Mouse (Mus musculus) frontal cortex, adult (tissue): ENCODE measurements around the gene Utrn.

Source experiments
- ATAC-seq: cut with Nextera tagmentation; 2 replicates; pipeline ENCODE4 v1.9.2; 2017; ENCODE audit warnings: mild to moderate bottlenecking, moderate library complexity, mixed read lengths; ENCODE audit not compliant: low TSS enrichment

The Utrn gene

GRCm38 (mm10) chr10:12731459-12731858 is 137.7 kb downstream of the Utrn start:
- ATAC-seq: no peak

GRCm38 (mm10) chr10:12729635-12730034 is 139.5 kb downstream of the Utrn start:
- no peak for ATAC-seq

- no peak for ATAC-seq
Observed at GRCm38 (mm10) chr10:12729033-12729432, 140.1 kb downstream of the Utrn start.

GRCm38 (mm10) chr10:12727881-12728280 is 141.3 kb downstream of the Utrn start:
- ATAC-seq: no peak

- peak; percentile 85 for ATAC-seq
Observed at GRCm38 (mm10) chr10:12726041-12726608, 143.0 kb downstream of the Utrn start.

- no peak for ATAC-seq
Observed at GRCm38 (mm10) chr10:12724247-12725001, 144.7 kb downstream of the Utrn start.

- ATAC-seq: no peak
Observed at GRCm38 (mm10) chr10:12723269-12723668, 145.9 kb downstream of the Utrn start.

- no peak for ATAC-seq
Observed at GRCm38 (mm10) chr10:12722111-12722510, 147.1 kb downstream of the Utrn start.

GRCm38 (mm10) chr10:12718386-12718785 is 150.8 kb downstream of the Utrn start:
- no peak for ATAC-seq

GRCm38 (mm10) chr10:12717381-12717780 is 151.8 kb downstream of the Utrn start:
- no peak for ATAC-seq

- ATAC-seq: no peak
Observed at GRCm38 (mm10) chr10:12716657-12717327, 152.4 kb downstream of the Utrn start.

- ATAC-seq: no peak
Observed at GRCm38 (mm10) chr10:12713236-12713855, 155.8 kb downstream of the Utrn start.

GRCm38 (mm10) chr10:12711332-12711831 is 157.8 kb downstream of the Utrn start:
- no peak for ATAC-seq

GRCm38 (mm10) chr10:12706516-12706915 is 162.6 kb downstream of the Utrn start:
- ATAC-seq: no peak

- no peak for ATAC-seq
Observed at GRCm38 (mm10) chr10:12705990-12706389, 163.2 kb downstream of the Utrn start.

- ATAC-seq: no peak
Observed at GRCm38 (mm10) chr10:12704290-12704689, 164.9 kb downstream of the Utrn start.

GRCm38 (mm10) chr10:12703526-12703925 is 165.6 kb downstream of the Utrn start:
- ATAC-seq: no peak

GRCm38 (mm10) chr10:12702140-12702539 is 167.0 kb downstream of the Utrn start:
- ATAC-seq: no peak

- ATAC-seq: no peak
Observed at GRCm38 (mm10) chr10:12701694-12702093, 167.5 kb downstream of the Utrn start.

- ATAC-seq: no peak
Observed at GRCm38 (mm10) chr10:12700576-12700975, 168.6 kb downstream of the Utrn start.

- ATAC-seq: no peak
Observed at GRCm38 (mm10) chr10:12697902-12698301, 171.3 kb downstream of the Utrn start.

GRCm38 (mm10) chr10:12696704-12697103 is 172.5 kb downstream of the Utrn start:
- ATAC-seq: no peak
